Mouse (Mus musculus) stomach, postnatal 0 days (tissue): ENCODE measurements at regions not wholly inside any gene's neighbourhood (a gene's known extent, or its start where the extent isn't known, plus 50 kb on each side); places are given as distances from the start of the nearest gene placed in this dataset.

ENCODE experiments used
- ATAC-seq: fragments of 200-750 bp; cut with Nextera tagmentation; 2 replicates; pipeline ENCODE4 v1.8.0; 2017; ENCODE audit not compliant: low FRiP score, low TSS enrichment
- DNase-seq: peaks from one replicate; pipeline ENCODE4 v3.0.0-alpha.2; 2016; ENCODE audit warnings: low spot score
- H3K27ac ChIP-seq: fragments of 300-500 bp; sonication (generic); replicated peaks from 2 replicates; pipeline ENCODE4 v1.5.1; 2014; ENCODE audit warnings: mild to moderate bottlenecking, control low read depth
- H3K27me3 ChIP-seq: fragments of 300-500 bp; sonication (generic); 2 replicates; pipeline ENCODE4 v1.6.1; 2014; ENCODE audit warnings: low read length; ENCODE audit not compliant: control insufficient read depth, insufficient read depth
- H3K36me3 ChIP-seq: fragments of 300-500 bp; sonication (generic); 2 replicates; pipeline ENCODE4 v1.6.1; 2014; ENCODE audit warnings: low read length, mixed read lengths; ENCODE audit not compliant: control insufficient read depth, insufficient read depth
- H3K4me1 ChIP-seq: fragments of 300-500 bp; sonication (generic); replicated peaks from 2 replicates; pipeline ENCODE4 v1.6.1; 2014; ENCODE audit warnings: antibody characterized with exemption; ENCODE audit not compliant: control insufficient read depth, insufficient read depth
- H3K4me2 ChIP-seq: fragments of 300-500 bp; sonication (generic); replicated peaks from 2 replicates; pipeline ENCODE4 v1.6.1; 2014; ENCODE audit warnings: low read depth, mild to moderate bottlenecking, control low read depth, moderate library complexity
- H3K4me3 ChIP-seq: fragments of 300-500 bp; sonication (generic); 2 replicates; pipeline ENCODE4 v1.5.1; 2014; ENCODE audit warnings: low read depth, low read length, control low read depth
- H3K9ac ChIP-seq: fragments of 300-500 bp; sonication (generic); 2 replicates; pipeline ENCODE4 v1.6.1; 2014; ENCODE audit warnings: mild to moderate bottlenecking, low read length, control low read depth, mixed read lengths
- H3K9me3 ChIP-seq: fragments of 300-500 bp; sonication (generic); 2 replicates; pipeline ENCODE4 v1.6.1; 2016; ENCODE audit warnings: low read length; ENCODE audit not compliant: control insufficient read depth
- CTCF ChIP-seq: IDR thresholded peaks from 2 replicates; pipeline ENCODE4 v1.5.1; 2016; ENCODE audit warnings: antibody characterized with exemption, low read depth, mild to moderate bottlenecking, moderate library complexity
- EP300 ChIP-seq: optimal IDR thresholded peaks from 2 replicates; pipeline ENCODE3; 2016; ENCODE audit warnings: antibody characterized with exemption
- WGBS: fragments of 180-500 bp; shearing (Covaris S2); extraction: QIAGEN DNeasy Blood & Tissue Kit; methylation state at CpG from one replicate; pipeline ENCODE4 v1.1.7; 2014; 5-methylcytosine and 5-hydroxymethylcytosine counted together

GRCm38 (mm10) chr12:104584408-104584807, 111.3 kb upstream of the Gsc start:
- Histone ChIP-seq H3K9me3 (no peaks in the 10 kb centered on the region), H3K36me3 (no peaks in the 10 kb centered on the region), H3K4me1 (no peaks in the 10 kb centered on the region), H3K4me3 (no peak overlapping the region), H3K27me3 (no peaks in the 10 kb centered on the region), H3K9ac (no peak overlapping the region), H3K4me2 (0 out of 2 replicates have a peak overlapping the region, but pooled peaks have one; percentile 27), H3K27ac (no peak overlapping the region)
- ATAC-seq (no peak), DNase-seq (no peak)
- TF ChIP-seq EP300, result no peak
- no peak for TF ChIP-seq CTCF
- 57% methylated on average over 9 of the region's 9 CpGs for WGBS

DNA sequence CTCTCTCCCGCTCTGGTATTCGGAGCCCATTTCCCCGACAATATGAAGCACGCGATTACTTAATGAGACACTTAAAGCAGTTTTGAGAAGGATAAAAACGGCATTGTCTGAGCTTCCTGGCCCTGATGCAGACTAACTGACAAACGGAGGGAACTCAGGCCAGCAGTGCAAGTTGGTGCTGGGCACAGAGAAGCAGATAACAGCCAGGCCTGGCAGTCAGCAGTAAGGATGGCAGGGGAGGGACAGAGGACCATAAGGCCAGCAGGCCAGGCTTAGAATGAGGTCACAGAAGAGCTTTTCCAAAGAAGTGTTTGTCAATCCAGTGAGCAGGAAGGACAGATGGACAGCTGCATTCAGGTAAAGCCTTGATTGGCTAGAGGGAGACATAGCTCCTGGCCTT, 107.7 kb upstream of the Gsc start:
- no peaks in the 10 kb centered on the region for H3K27me3 ChIP-seq
- H3K27ac ChIP-seq, result no peak overlapping the region
- no peak overlapping the region for H3K9ac ChIP-seq
- no peak overlapping the region for H3K4me2 ChIP-seq
- DNase-seq (no peak), ATAC-seq (no peak)
- TF ChIP-seq CTCF, result no peak
- no peak for TF ChIP-seq EP300
- H3K36me3 ChIP-seq, result no peaks in the 10 kb centered on the region
- WGBS, result 67% methylated on average over 7 of the region's 7 CpGs
- no peaks in the 10 kb centered on the region for H3K4me1 ChIP-seq
- H3K4me3 ChIP-seq, result no peak overlapping the region
- H3K9me3 ChIP-seq, result no peaks in the 10 kb centered on the region

DNA sequence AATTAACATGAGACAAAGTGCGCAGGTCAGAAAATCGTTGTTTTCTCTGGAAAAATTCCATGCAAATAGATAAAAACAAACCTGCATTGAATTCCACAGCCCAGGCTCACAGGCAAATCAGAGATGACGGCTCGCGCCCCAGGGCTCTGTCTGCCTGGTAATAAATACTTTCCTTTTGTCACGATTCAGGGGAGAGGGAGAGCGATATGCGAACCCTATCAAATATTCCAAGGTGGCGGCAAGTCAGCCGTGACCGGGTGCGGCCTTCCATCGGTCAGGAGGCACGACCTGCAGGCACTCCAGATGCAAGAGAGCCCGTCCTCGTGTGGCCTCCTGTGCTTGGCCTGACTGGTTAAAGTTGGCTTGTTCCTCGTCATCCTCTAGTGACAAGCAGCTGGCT, 94.5 kb upstream of the Gsc start:
- DNase-seq (no peak), ATAC-seq (no peak)
- no peak for TF ChIP-seq CTCF
- no peak for TF ChIP-seq EP300
- no peak overlapping the region for H3K27ac ChIP-seq
- WGBS, result 84% methylated on average over 17 of the region's 17 CpGs
- H3K4me3 ChIP-seq, result no peak overlapping the region
- H3K4me1 ChIP-seq, result no peaks in the 10 kb centered on the region
- H3K9ac ChIP-seq, result no peak overlapping the region
- H3K4me2 ChIP-seq, result no peak overlapping the region
- no peaks in the 10 kb centered on the region for H3K27me3 ChIP-seq
- H3K36me3 ChIP-seq, result no peaks in the 10 kb centered on the region
- no peaks in the 10 kb centered on the region for H3K9me3 ChIP-seq

DNA sequence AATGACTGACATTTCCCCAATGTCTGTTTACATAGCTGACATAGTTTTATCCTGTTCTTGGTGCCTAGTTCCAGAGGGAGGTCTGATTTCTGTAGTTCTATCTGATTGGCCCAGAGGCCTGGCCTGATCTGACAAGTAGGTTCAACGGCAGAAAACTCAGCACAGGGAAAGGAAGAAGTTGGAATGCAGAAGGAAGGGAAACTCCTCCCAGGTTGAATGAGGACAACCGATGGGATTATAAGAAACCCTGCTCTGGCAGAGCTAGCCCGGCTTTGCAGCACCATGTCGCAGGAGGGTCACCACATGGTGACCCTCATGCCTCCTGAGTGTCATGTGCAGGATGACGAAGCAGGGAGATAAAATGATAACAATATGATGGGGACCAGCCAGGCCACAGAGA, 89.8 kb upstream of the Gsc start:
- H3K27me3 ChIP-seq, result no peaks in the 10 kb centered on the region
- DNase-seq (no peak), ATAC-seq (no peak)
- H3K4me3 ChIP-seq, result no peak overlapping the region
- H3K4me1 ChIP-seq, result peaks cover 2% of the 10 kb centered on the region; the same call in 1 of the 2 replicates
- no peak overlapping the region for H3K4me2 ChIP-seq
- WGBS, result 51% methylated on average over 5 of the region's 5 CpGs
- no peaks in the 10 kb centered on the region for H3K36me3 ChIP-seq
- no peak overlapping the region for H3K9ac ChIP-seq
- H3K27ac ChIP-seq, result no peak overlapping the region
- no peak for TF ChIP-seq CTCF
- no peak for TF ChIP-seq EP300
- no peaks in the 10 kb centered on the region for H3K9me3 ChIP-seq

DNA sequence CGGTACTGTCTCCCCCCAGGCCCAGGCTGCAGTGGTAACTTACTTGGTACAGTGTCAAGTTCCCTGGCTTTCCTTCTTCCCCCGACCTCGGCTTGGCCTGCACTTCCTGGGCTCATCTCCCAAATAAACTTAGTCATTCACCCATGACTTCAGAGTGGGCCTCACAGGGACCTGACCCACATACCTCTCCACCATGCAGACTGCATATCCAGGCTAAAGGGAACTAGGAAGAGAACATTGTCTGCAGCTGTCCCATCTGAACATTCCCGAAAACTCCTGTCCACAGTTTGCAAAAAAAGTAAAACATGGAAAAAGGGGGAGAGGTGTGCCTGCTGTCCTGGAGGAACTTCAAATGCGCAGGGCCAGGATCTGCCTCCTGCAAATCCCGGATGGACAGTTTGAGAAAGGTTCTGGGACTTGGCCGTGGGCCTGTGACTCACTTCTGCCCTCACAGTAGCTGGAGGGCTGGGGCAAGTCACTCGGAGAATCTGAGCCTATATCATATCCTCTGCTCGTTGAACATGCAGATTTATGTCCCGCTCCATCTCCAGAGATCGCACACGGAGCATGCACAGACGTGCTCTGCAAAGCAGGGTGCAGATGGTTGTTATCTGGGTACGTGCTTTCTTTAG, 87.9 kb upstream of the Gsc start:
- Histone ChIP-seq H3K27me3 (no peaks in the 10 kb centered on the region), H3K4me1 (peaks cover 2% of the 10 kb centered on the region; the same call in 1 of the 2 replicates), H3K4me3 (no peak overlapping the region), H3K27ac (no peak overlapping the region), H3K9me3 (no peaks in the 10 kb centered on the region), H3K36me3 (no peaks in the 10 kb centered on the region), H3K4me2 (no peak overlapping the region), H3K9ac (no peak overlapping the region)
- no peak; the same call in 1 of the 2 replicates for ATAC-seq
- 41% methylated on average over 14 of the region's 14 CpGs for WGBS
- DNase-seq, result no peak
- TF ChIP-seq EP300, result no peak
- no peak for TF ChIP-seq CTCF

GRCm38 (mm10) chr12:104557761-104558160, 84.6 kb upstream of the Gsc start:
- Histone ChIP-seq H3K27me3 (no peaks in the 10 kb centered on the region), H3K9ac (no peak overlapping the region), H3K4me3 (no peak overlapping the region), H3K36me3 (no peaks in the 10 kb centered on the region), H3K27ac (no peak overlapping the region), H3K4me1 (peaks cover 2% of the 10 kb centered on the region; the same call in 1 of the 2 replicates), H3K9me3 (no peaks in the 10 kb centered on the region), H3K4me2 (no peak overlapping the region)
- peak; percentile 17 for DNase-seq
- no peak for TF ChIP-seq EP300
- no peak for TF ChIP-seq CTCF
- 0 out of 2 replicates have a peak, but pooled peaks have one; percentile 42 for ATAC-seq
- WGBS, result 58% methylated on average over 4 of the region's 4 CpGs
